Mouse (Mus musculus) liver, postnatal 0 days (tissue): ENCODE results near the gene Rasgef1b. TPM values are rescaled to one million over a fixed set of nuclear protein-coding genes. Genes with fewer than 3 reads are reported as not detected.
"Not testable (repeated sequence)": the region's sequence is repeated elsewhere in the genome, so short reads cannot be mapped to it uniquely, and the experiment has no call there.

ENCODE experiments used
- ATAC-seq: fragments of 200-750 bp; cut with Nextera tagmentation; 2 replicates; pipeline ENCODE4 v1.8.0; 2017; ENCODE audit warnings: mild to moderate bottlenecking, moderate library complexity
- DNase-seq: peaks from one replicate; pipeline ENCODE4 v3.0.0-alpha.2; 2016
- H3K27ac ChIP-seq: fragments of 300-500 bp; sonication (generic); 2 replicates; pipeline ENCODE4 v1.5.1; 2014; ENCODE audit warnings: antibody characterized with exemption, moderate library complexity, mild to moderate bottlenecking, low read depth
- H3K27me3 ChIP-seq: fragments of 300-500 bp; sonication (generic); 2 replicates; pipeline ENCODE4 v1.6.1; 2014; ENCODE audit warnings: low read length, control low read depth, mixed read lengths; ENCODE audit not compliant: insufficient read depth
- H3K36me3 ChIP-seq: fragments of 300-500 bp; sonication (generic); replicated peaks from 2 replicates; pipeline ENCODE4 v1.6.1; 2014; ENCODE audit warnings: mild to moderate bottlenecking, control low read depth, low read length, moderate library complexity, mixed read lengths; ENCODE audit not compliant: insufficient read depth
- H3K4me1 ChIP-seq: fragments of 300-500 bp; sonication (generic); 2 replicates; pipeline ENCODE4 v1.6.1; 2014; ENCODE audit warnings: antibody characterized with exemption, mild to moderate bottlenecking, control low read depth; ENCODE audit not compliant: insufficient read depth
- H3K4me2 ChIP-seq: fragments of 300-500 bp; sonication (generic); 2 replicates; pipeline ENCODE4 v1.6.1; 2014; ENCODE audit warnings: low read depth, mild to moderate bottlenecking, low read length, moderate library complexity, mixed read lengths
- H3K4me3 ChIP-seq: fragments of 300-500 bp; sonication (generic); 2 replicates; pipeline ENCODE4 v1.5.1; 2014; ENCODE audit warnings: low read depth, low read length
- H3K9ac ChIP-seq: fragments of 300-500 bp; sonication (generic); replicated peaks from 2 replicates; pipeline ENCODE4 v1.6.1; 2014; ENCODE audit warnings: mild to moderate bottlenecking, moderate library complexity
- H3K9me3 ChIP-seq: fragments of 300-500 bp; sonication (generic); 2 replicates; pipeline ENCODE4 v1.6.1; 2016; ENCODE audit warnings: mild to moderate bottlenecking, control low read depth, low read length, mixed read lengths
- CTCF ChIP-seq: sonication (generic); IDR thresholded peaks from 2 replicates; pipeline ENCODE4 v1.5.1; 2016; ENCODE audit warnings: antibody characterized with exemption, low read depth
- EP300 ChIP-seq: IDR thresholded peaks from 2 replicates; pipeline ENCODE4 v1.6.1; 2016; ENCODE audit warnings: antibody characterized with exemption, low read depth, mild to moderate bottlenecking
- WGBS: fragments of 180-500 bp; shearing (Covaris S2); extraction: QIAGEN DNeasy Blood & Tissue Kit; methylation state at CpG from one replicate; pipeline ENCODE4 v1.1.7; 2014; ENCODE audit not compliant: insufficient replicate concordance; 5-methylcytosine and 5-hydroxymethylcytosine counted together
- polyA plus RNA-seq: library from polyadenylated mRNA; unstranded; fragments of >200 nt; fragmentation: Nextera tagmentation; extraction: Ambion mirVana; gene quantifications from 2 replicates; pipeline ENCODE4 v1.2.1, GENCODE M21; 2015

The Rasgef1b gene
- polyA plus RNA-seq, 1 experiment from 2014 or later = 11.8 TPM

- 83% methylated on average over 7 of the region's 7 CpGs for WGBS
- peaks cover 6% of the 10 kb centered on the region; the same call in 1 of the 2 replicates for H3K4me1 ChIP-seq
- TF ChIP-seq CTCF (no peak), EP300 (no peak)
Observed at GRCm38 (mm10) chr5:99230476-99230875, 498.4 kb downstream of the Rasgef1b start.

DNA sequence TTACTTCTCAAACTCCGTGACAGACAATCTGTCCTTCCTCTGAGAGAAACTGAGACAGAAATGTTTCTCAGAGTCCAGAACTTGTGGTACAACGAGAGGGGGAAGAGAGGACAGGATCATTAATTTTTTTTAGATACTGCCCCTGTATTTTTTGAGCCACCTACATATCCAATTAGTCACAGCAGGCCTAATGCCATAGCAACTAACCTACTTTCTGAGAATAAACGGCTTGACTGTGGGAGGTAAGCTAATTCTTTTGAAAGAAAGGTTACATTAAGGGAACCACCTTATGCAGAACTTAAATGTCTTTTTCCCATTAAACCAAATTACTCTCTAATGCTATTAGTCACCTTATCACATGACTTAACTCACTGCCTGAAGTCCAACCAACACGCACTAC, 501.5 kb downstream of the Rasgef1b start:
- Histone ChIP-seq H3K9me3 (no peaks in the 10 kb centered on the region), H3K36me3 (peaks cover 82% of the 10 kb centered on the region), H3K4me1 (no peaks in the 10 kb centered on the region), H3K4me3 (no peak overlapping the region), H3K27ac (no peak overlapping the region), H3K9ac (no peak overlapping the region), H3K27me3 (no peaks in the 10 kb centered on the region), H3K4me2 (no peak overlapping the region)
- TF ChIP-seq EP300 = no peak
- TF ChIP-seq CTCF = no peak
- ATAC-seq (no peak), DNase-seq (no peak)
- WGBS = 82% methylated on average over 4 of the region's 4 CpGs

More at GRCm38 (mm10) chr5:99230476-99230875, 498.4 kb downstream of the Rasgef1b start:
- ATAC-seq = no peak
- H3K27me3 ChIP-seq = no peaks in the 10 kb centered on the region
- no peak overlapping the region for H3K4me2 ChIP-seq
- H3K9me3 ChIP-seq = no peaks in the 10 kb centered on the region
- no peak for DNase-seq
- H3K4me3 ChIP-seq = no peak overlapping the region
- H3K9ac ChIP-seq = no peak overlapping the region
- H3K36me3 ChIP-seq = peaks cover 75% of the 10 kb centered on the region
- no peak overlapping the region for H3K27ac ChIP-seq

DNA sequence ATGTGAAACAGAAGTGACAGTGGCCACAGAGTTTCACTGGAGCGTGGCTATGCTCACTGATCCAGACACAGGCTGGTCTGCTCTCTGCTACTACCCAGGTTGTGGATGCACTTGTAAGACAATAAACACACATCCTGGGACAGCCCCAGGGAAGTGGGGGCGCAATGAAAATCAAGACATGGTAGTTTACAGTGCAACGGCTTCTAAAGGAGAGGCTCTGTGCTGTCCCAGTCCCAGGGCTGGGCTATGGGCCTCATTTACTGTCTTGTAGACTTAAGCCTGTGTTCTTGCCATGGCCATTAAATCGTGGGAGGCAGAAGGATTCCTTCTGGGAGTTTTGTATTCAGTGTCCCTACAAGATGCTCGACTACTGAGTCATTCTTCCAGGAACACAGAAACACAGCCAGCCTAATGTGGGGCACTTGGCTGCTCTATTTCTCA, 504.3 kb downstream of the Rasgef1b start:
- Histone ChIP-seq H3K27ac (no peak overlapping the region), H3K4me1 (no peaks in the 10 kb centered on the region), H3K9ac (no peak overlapping the region), H3K4me3 (no peak overlapping the region), H3K4me2 (no peak overlapping the region), H3K36me3 (peaks cover 79% of the 10 kb centered on the region), H3K27me3 (no peaks in the 10 kb centered on the region), H3K9me3 (no peaks in the 10 kb centered on the region)
- DNase-seq = no peak
- 84% methylated on average over 5 of the region's 5 CpGs for WGBS
- no peak for ATAC-seq
- TF ChIP-seq CTCF (no peak), EP300 (no peak)

DNA sequence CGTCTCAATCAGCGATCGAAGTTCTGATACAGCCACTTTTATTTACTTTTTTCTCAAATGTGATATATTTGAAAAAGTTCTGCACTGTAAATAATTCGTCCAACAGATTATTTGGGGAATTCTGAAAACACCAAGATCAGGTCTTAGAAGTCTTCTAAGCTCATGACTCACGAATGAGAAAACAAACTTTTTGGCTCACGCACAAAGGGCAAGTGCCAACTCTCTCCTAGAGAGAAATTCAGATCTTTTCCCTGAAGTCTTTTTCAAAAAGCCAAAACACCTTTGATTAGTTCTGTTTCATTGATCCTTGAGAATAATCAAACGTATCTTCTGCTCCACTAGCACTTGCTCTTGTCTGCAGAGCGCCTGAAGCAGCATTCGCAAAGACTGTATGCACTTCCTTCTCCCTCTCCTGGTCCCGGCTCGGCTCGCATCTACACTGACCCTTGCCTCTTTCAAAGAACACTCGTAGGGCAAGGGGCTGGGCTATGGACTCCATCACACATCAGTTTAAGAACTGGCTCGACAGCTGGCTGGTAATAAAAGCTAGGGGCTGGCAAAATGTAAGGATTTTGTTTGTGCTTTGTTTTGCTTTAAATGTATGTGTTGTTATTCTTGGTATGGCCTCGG, 504.9 kb downstream of the Rasgef1b start:
- no peaks in the 10 kb centered on the region for H3K9me3 ChIP-seq
- DNase-seq = no peak
- no peak overlapping the region for H3K27ac ChIP-seq
- no peak overlapping the region for H3K4me2 ChIP-seq
- no peak for ATAC-seq
- no peak overlapping the region for H3K9ac ChIP-seq
- no peaks in the 10 kb centered on the region for H3K27me3 ChIP-seq
- peaks cover 79% of the 10 kb centered on the region for H3K36me3 ChIP-seq
- TF ChIP-seq CTCF = no peak
- TF ChIP-seq EP300 = no peak
- no peaks in the 10 kb centered on the region for H3K4me1 ChIP-seq
- 77% methylated on average over 15 of the region's 15 CpGs for WGBS
- H3K4me3 ChIP-seq = no peak overlapping the region

- WGBS = 83% methylated on average over 5 of the region's 5 CpGs
- peaks cover 53% of the 10 kb centered on the region for H3K36me3 ChIP-seq
- DNase-seq = no peak
- no peak overlapping the region for H3K27ac ChIP-seq
- H3K4me2 ChIP-seq = no peak overlapping the region
- no peaks in the 10 kb centered on the region for H3K27me3 ChIP-seq
- no peak for ATAC-seq
- no peak for TF ChIP-seq CTCF
- TF ChIP-seq EP300 = no peak
- H3K4me3 ChIP-seq = no peak overlapping the region
- H3K9ac ChIP-seq = no peak overlapping the region
- no peaks in the 10 kb centered on the region for H3K4me1 ChIP-seq
- H3K9me3 ChIP-seq = 0 out of 2 replicates have a peak, but pooled peaks cover 2% of the 10 kb centered on the region
Observed at GRCm38 (mm10) chr5:99218385-99218784, 510.5 kb downstream of the Rasgef1b start.

GRCm38 (mm10) chr5:99216588-99217152, 512.2 kb downstream of the Rasgef1b start:
- H3K4me2 ChIP-seq, H3K27ac ChIP-seq, H3K4me3 ChIP-seq, H3K9ac ChIP-seq, DNase-seq, H3K9me3 ChIP-seq, H3K4me1 ChIP-seq, H3K27me3 ChIP-seq: not testable (repeated sequence)
- ATAC-seq = peak; percentile 60
- 80% methylated on average over 1 of the region's 1 CpGs for WGBS
- peaks cover 37% of the 10 kb centered on the region for H3K36me3 ChIP-seq
